Mouse (Mus musculus) megakaryocyte, embryonic 14.5 days (primary cell): ENCODE data around the gene Slc13a1.

Source experiments
- FLI1 ChIP-seq: IDR thresholded peaks from 2 replicates; pipeline ENCODE4 v1.6.1; 2012; ENCODE audit warnings: low read length, inconsistent platforms, mixed read lengths
- GATA1 ChIP-seq: IDR thresholded peaks from 3 replicates; pipeline ENCODE4 v1.6.1; 2012; ENCODE audit warnings: mixed read lengths, low read length, inconsistent platforms, borderline replicate concordance

GRCm38 (mm10) chr6:24101281-24101680 is 66.6 kb downstream of the Slc13a1 start:
- TF ChIP-seq GATA1, result no peak
- no peak for TF ChIP-seq FLI1
